Mouse (Mus musculus): ENCODE measurements around the gene Map4k2.

Gene Map4k2

DNA sequence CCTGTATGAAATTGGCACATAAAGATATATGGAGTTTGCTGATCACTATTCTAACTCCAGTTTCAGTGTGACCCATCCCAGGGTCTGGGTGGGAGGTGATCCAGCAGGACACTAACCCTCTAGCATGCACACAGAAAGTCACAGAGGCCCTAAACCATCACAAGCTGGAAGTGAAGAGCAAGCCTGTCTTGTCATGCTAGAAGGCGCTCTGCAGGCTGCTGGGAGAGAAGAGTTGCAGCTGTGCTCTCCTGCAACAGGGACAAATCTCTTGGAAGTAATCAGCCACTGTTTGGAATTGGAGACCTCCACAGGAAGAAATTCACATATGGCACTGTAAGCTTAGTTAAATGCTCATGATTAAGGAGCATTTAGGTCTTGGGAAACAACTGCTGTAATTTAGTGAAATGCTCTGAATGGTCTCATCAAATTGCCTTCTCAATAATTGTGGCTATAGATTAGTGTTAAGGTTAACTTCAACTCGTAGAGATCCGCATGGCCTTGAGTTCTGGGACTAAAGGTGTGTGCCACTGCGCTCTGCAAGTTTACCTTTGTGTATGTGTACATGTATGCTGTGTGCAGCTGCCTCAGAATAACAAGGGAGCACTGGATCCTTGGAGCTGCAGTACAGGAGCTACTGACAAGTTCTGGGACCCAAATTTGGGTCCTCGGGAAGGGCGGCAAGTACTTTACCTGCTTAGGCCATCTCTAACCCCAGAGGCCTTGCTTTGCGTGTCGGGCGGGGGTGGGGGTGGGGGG, 39.7 kb downstream of the Map4k2 start:
- DNase-seq (ENCODE audit: low read depth), result no peak

DNA sequence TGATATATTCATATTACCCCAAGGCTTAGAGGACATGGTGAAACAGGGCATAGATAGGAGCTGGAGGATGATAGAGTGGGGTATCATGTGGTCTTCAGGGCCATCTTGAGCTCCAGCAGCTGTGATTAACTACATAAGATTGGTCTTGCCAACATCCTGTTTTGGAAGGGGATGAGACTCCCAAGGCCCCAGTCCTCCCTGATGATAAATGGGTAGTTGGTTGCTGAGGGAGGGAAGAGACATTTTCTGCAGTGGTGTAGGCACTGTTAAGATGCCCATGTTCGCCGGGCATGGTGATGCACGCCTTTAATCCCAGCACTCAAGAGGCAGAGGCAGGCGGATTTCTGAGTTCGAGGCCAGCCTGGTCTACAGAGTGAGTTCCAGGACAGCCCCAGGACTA, 40.3 kb downstream of the Map4k2 start:
- no peak for DNase-seq (ENCODE audit: low read depth)

DNA sequence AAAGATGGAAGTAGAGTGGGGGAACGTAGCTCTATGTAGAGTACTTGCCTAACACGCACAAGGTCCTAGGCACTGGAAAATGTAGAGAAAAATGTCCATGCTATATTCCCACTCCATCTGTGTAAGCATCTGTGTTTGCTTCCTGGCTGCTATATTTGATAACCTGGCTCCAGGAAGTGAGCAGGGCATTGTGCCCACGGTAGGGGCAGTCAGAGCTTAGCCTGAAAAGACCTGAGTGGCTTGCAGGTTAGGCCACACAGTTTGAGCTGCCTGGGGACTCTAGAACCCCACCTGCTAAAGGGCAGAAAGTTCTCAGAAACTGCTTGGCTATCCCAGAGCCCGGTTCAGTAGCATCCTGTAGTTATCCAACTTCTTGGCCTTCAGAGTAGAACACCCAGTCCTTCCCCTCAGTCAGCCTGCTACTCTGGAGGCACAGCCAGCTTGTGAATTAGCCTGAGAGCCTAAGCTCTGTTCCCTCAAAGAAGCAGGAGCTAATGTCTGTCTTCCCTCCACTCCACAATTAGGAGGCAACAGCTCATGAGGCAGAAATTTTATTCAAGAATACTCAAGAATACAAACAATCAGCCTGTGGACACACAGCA, 41.5 kb downstream of the Map4k2 start:
- no peak for DNase-seq (ENCODE audit: low read depth)

- no peak for DNase-seq (ENCODE audit: low read depth)
Measured at GRCm38 (mm10) chr19:6383470-6383869, 42.5 kb downstream of the Map4k2 start.

- DNase-seq (ENCODE audit: low read depth), result no peak
Measured at GRCm38 (mm10) chr19:6384128-6384527, 43.2 kb downstream of the Map4k2 start, which contains the start of gene Pygm. Pygm (plus strand) TSS chr19:6384399.

DNA sequence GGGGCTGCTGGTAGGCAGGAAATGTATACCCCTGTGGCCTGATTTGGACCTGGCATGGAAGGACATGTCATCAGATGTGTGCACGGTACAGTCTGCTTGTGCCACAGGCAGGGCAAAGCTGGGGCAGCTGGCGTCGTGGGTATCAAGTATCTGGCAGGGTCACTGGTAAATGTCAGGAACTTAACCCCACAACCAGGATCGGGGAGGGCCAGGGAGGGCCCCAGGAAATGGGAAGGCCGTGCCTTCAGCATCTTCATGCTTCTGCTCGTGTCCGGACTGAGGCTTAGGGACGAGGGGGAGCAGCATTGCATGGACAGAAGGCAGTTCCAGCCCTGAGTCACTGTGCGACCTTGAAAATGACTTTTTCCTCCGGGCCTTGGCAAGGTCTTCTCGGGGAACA, 44.0 kb downstream of the Map4k2 start:
- DNase-seq (ENCODE audit: low read depth), result no peak

- DNase-seq (ENCODE audit: low read depth), result no peak
Measured at GRCm38 (mm10) chr19:6385419-6385818, 44.5 kb downstream of the Map4k2 start.

- no peak for DNase-seq (ENCODE audit: low read depth)
Measured at GRCm38 (mm10) chr19:6385821-6386220, 44.9 kb downstream of the Map4k2 start.

DNA sequence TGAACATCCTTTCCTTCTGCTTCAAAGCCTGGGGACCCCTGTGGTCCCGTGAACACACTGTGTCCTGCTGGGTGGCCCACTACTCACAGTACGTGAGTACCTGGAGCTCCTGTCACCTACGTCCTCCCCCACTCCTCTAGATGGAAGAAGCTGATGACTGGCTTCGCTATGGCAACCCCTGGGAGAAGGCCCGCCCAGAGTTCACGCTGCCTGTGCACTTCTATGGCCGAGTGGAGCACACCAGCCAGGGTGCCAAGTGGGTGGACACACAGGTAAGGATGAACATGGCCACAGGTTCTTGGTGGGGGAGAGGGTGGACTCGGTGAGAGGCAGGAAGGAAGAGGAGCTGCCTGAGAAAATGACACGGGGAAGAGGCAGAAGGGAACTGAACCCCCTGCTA, 45.3 kb downstream of the Map4k2 start:
- no peak for DNase-seq (ENCODE audit: low read depth)

GRCm38 (mm10) chr19:6388006-6388405, 47.1 kb downstream of the Map4k2 start:
- DNase-seq (ENCODE audit: low read depth), result no peak

GRCm38 (mm10) chr19:6389803-6390202, 48.9 kb downstream of the Map4k2 start:
- DNase-seq (ENCODE audit: low read depth), result peak; percentile 85

DNA sequence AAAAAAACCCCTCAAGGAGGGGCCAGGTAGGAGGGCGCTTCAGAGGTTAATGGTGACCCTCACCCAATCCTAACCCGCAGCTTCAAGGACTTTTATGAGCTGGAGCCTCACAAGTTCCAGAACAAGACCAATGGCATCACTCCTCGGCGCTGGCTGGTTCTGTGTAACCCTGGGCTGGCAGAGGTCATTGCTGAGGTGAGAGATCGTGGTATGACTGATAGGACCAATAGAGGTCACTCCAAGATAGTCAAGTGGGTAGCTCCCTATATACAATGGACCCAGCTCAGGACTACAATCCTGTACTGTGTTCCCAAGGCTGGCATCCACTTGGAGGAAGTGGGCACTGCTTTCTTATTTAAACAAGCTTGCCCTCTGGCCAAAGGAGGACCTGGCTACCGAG, 49.3 kb downstream of the Map4k2 start:
- DNase-seq (ENCODE audit: low read depth), result no peak

DNA sequence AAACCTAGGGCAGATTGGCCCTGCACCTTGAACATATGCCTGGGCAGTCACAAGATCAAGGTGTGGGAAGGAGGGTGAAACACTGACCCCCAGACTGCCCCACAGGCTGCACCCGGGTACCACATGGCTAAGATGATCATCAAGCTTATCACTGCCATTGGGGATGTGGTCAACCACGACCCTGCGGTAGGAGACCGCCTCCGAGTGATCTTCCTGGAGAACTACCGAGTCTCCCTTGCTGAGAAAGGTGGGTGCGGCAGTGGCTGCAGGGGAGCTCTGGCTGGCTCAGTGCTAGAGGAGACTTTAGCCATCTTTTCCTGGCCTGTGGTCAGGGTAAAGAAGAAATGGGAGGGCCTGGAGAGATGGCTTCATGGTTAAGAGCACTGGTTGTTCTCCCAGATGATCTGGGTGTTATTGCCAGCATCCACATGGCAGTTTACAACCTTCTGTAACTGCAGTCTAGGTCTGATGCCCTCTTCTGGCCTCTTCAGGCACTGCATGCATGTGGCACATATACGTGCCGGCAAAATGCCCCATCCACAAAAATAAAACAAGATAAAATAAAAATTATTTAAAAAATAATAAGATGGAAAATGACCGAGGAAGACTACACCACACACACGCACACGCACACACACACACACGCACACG, 51.9 kb downstream of the Map4k2 start:
- DNase-seq (ENCODE audit: low read depth), result peak; percentile 71

DNA sequence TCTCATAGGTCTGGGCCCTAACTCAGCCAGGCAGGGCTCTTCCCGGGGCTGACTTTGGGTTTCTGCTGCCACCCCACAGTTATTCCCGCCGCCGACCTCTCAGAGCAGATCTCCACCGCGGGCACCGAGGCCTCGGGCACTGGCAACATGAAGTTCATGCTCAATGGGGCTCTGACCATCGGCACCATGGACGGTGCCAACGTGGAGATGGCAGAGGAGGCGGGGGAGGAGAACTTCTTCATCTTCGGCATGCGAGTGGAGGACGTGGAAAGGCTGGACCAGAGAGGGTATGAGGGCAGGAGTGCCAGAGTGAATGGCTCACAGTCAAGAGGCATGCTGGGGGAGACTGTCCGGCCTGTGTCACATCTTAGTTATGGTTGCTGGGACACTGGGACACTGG, 52.7 kb downstream of the Map4k2 start:
- DNase-seq (ENCODE audit: low read depth), result no peak

DNA sequence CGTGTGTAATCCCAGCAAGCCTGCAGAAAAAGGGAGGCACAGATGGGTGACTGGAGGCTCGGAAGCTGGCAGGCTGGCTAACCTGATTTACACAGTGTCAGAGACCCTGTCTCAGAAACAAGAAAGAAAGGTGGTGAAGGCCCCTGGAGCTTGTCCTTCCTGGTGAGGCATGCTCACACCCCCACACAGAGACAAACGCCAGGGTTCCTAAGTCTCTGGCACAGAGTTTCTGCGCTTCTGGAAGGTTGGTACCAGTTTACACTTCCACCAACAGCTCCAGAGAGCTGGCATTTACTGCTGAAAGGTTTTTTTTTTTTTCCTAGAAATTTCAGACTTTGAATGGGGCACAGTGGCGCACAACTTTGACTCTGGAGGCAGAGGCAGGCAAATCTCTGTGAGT, 55.3 kb downstream of the Map4k2 start:
- DNase-seq (ENCODE audit: low read depth), result no peak

- no peak for DNase-seq (ENCODE audit: low read depth)
Measured at GRCm38 (mm10) chr19:6397582-6398249, 56.8 kb downstream of the Map4k2 start.

DNA sequence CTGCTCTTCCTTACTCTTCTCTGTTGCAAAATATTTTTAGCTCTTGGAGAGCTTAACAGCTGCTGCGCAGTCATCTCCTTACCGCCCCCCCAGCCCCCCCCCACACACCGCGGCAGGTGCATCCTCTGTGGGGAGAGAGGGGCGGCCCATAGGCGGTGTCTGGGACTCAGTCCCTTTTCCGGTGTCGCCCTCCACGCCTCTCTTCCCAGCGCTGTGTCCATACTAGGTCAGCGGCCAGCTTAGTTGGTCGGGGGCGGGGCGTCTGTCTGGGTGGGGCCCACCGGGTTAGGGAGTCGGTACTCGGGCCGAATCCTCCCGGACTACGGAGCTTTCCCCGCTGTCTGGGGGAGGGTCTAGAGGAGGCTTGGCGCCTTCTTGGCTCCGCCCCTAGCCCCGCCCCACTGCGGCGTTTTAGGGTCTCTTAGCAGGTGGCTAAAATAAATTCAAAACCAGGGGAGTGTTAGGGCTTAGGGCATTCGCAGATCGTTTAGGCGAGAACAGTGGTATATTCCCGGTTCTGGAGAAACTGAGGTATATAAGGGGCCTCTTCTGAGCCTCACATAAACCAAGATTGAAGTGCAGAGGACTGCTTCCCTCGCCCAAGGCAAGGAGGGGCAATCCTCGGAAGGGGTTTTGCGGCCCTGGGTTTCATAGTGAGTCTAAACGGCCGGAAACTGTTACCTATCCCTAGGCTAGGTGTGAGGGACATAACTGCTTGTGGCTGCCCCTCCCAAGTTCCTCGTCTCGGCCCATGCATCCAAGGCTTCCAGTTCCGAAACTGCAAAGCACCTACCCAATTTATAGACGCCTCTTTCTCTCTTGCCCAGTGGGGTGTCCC, 57.7 kb downstream of the Map4k2 start:
- peak; percentile 89 for DNase-seq (ENCODE audit: low read depth)

DNA sequence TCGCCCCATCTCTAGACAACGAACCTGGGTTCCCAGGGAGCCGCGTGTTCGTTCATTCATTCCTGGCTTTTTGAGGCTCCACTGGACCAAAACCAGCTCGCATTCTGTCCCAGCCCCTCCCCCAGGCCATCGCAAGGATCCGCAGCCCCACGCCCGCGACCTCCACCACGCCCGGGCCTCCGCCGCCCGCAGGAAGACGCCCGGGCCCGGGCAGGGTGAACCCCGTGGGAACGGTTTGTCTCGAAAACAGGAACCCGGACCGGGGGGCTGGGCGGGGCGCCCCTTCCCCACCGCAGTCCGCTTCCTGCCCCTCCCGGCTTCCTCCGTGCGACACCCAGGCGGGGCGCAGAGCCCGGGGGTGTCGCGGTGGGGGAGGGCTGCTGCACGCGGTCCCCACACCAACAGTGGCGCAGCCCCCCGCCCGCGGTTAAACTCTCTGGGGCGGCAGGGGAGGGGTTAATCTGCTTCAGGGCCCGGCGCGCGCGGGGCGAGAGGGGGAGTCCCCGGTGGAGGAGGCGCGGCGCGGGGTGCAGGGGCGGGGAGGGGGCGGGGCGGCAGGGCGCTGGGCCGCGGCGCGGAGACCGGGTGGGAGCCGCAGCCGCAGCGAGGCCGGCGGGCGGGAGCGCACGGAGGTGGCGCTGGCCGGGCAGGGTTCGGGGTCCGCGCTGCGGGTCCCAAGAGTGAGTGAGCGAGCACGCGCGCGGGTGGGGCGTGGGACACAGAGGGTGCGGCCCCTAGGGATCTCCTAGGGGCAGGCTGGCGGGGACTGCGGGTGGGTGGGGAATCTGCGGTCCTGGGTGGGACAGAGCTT, 58.6 kb downstream of the Map4k2 start, which contains the start of gene Rasgrp2:
Gene Rasgrp2 (plus strand): TSS at position 56 of the 811 bp plus-strand sequence.
- DNase-seq (ENCODE audit: low read depth), result peak; percentile 94

- peak; percentile 84 for DNase-seq (ENCODE audit: low read depth)
Measured at GRCm38 (mm10) chr19:6400096-6401086, 59.5 kb downstream of the Map4k2 start.
